Mouse (Mus musculus) lung, adult 18-20 months (tissue): ENCODE results near the gene Capns1.
"Not testable (repeated sequence)": the region's sequence is repeated elsewhere in the genome, so short reads cannot be mapped to it uniquely, and the experiment has no call there.

Source experiments
- DNase-seq, 2 experiments: peaks; one replicate each; pipeline ENCODE4 v3.0.0; 2022; ENCODE audit warnings: mixed read lengths in 2 of 2

Capns1 gene

GRCm38 (mm10) chr7:30198481-30198971, at the start of gene Capns1:
TSS of gene Capns1 (minus strand) at chr7:30198811.
- peak; percentile 62 to 77 for DNase-seq

GRCm38 (mm10) chr7:30237374-30237773, 38.8 kb upstream of the Capns1 start:
- DNase-seq, result not testable (repeated sequence)

GRCm38 (mm10) chr7:30235625-30236024, 37.0 kb upstream of the Capns1 start, which contains the start of gene Ovol3:
TSS of gene Ovol3 (minus strand) at chr7:30235725.
- no peak for DNase-seq

GRCm38 (mm10) chr7:30235091-30235490, 36.5 kb upstream of the Capns1 start:
- DNase-seq, result no peak

GRCm38 (mm10) chr7:30234276-30234858, 35.8 kb upstream of the Capns1 start:
- DNase-seq, result peak; percentile 21 to 23

- no peak for DNase-seq
Measured at GRCm38 (mm10) chr7:30233387-30233786, 34.8 kb upstream of the Capns1 start.

GRCm38 (mm10) chr7:30232631-30233148, 34.1 kb upstream of the Capns1 start:
- DNase-seq, result peak; percentile 66 to 68

GRCm38 (mm10) chr7:30231669-30232454, 33.3 kb upstream of the Capns1 start, which contains the start of the genes Polr2i and Tbcb:
TSS of gene Polr2i (plus strand) at chr7:30231948.
TSS of gene Tbcb (minus strand) at chr7:30232272.
- peak; percentile 99 for DNase-seq

- DNase-seq, result no peak
Measured at GRCm38 (mm10) chr7:30231328-30231668, 32.7 kb upstream of the Capns1 start.

GRCm38 (mm10) chr7:30224206-30224605, 25.6 kb upstream of the Capns1 start:
- no peak for DNase-seq

- no peak for DNase-seq
Measured at GRCm38 (mm10) chr7:30222205-30222604, 23.6 kb upstream of the Capns1 start.

- DNase-seq, result no peak
Measured at GRCm38 (mm10) chr7:30221433-30221832, 22.8 kb upstream of the Capns1 start.

- DNase-seq, result no peak
Measured at GRCm38 (mm10) chr7:30220008-30220356, 21.4 kb upstream of the Capns1 start.

- peak in 1 of 2 experiments; percentile 35 for DNase-seq
Measured at GRCm38 (mm10) chr7:30219293-30220007, 20.8 kb upstream of the Capns1 start.

- no peak for DNase-seq
Measured at GRCm38 (mm10) chr7:30217277-30217676, 18.7 kb upstream of the Capns1 start.

- peak; percentile 65 to 81 for DNase-seq
Measured at GRCm38 (mm10) chr7:30216723-30217151, 18.1 kb upstream of the Capns1 start.

GRCm38 (mm10) chr7:30215875-30216274, 17.3 kb upstream of the Capns1 start:
- no peak for DNase-seq

- no peak for DNase-seq
Measured at GRCm38 (mm10) chr7:30213881-30214280, 15.3 kb upstream of the Capns1 start.

- no peak for DNase-seq
Measured at GRCm38 (mm10) chr7:30211025-30211424, 12.4 kb upstream of the Capns1 start.

- not testable (repeated sequence) for DNase-seq
Measured at GRCm38 (mm10) chr7:30206364-30206763, 7.8 kb upstream of the Capns1 start.

GRCm38 (mm10) chr7:30205383-30205782, 6.8 kb upstream of the Capns1 start:
- DNase-seq, result peak; percentile 57 to 64

- DNase-seq, result no peak
Measured at GRCm38 (mm10) chr7:30204380-30204779, 5.8 kb upstream of the Capns1 start.
